Mouse (Mus musculus): ENCODE data around the gene Ahdc1.

DNA sequence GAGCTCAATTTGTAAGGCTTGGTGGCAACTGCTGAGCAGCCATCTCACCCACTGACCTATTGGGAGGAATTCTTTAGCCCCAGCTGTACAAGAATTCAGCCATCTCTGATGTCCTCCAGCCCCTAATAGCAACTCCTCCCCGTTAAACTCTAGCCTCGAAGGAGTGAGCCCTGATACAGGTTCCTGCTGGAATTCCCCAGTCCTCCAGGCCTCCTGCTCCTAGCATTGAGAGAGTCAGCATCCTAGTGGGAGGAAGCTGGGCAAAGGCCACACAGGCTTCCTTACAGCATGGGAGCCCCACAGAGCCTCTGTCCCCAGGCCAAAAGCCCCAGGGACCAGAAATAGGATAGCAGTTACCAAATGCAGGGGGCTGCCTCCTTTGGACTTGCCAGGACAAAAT, 47.6 kb upstream of the Ahdc1 start:
- TF ChIP-seq E2F4 (IDR thresholded peaks at IDR 0.05; ENCODE audit: insufficient replicate concordance, low read depth, low read length) (no peak), MAFK (IDR thresholded peaks at IDR 0.05; ENCODE audit: insufficient replicate concordance, low read length) (no peak), SMC3 (IDR thresholded peaks at IDR 0.05; ENCODE audit: low read depth, low read length) (no peak)
